Mouse (Mus musculus): ENCODE data around the gene Lin7a.

- TF ChIP-seq MAFK (IDR thresholded peaks at IDR 0.05; ENCODE audit: insufficient replicate concordance, low read length) (no peak), ZKSCAN1 (IDR thresholded peaks at IDR 0.05; ENCODE audit: borderline replicate concordance, low read depth, low read length) (no peak), MEF2A (IDR thresholded peaks at IDR 0.05; ENCODE audit: borderline replicate concordance, low read depth, low read length) (no peak), E2F4 (IDR thresholded peaks at IDR 0.05; ENCODE audit: insufficient replicate concordance, low read depth, low read length) (no peak), POLR2A (IDR thresholded peaks at IDR 0.05; ENCODE audit: low read depth, low read length) (no peak), SMC3 (IDR thresholded peaks at IDR 0.05; ENCODE audit: low read depth, low read length) (no peak), ZMIZ1 (IDR thresholded peaks at IDR 0.05; ENCODE audit: low read depth, low read length) (no peak), USF1 (IDR thresholded peaks at IDR 0.05; ENCODE audit: low read depth, low read length) (no peak), EP300 (IDR thresholded peaks at IDR 0.05; ENCODE audit: low read length) (no peak)
Observed at GRCm38 (mm10) chr10:107227901-107228300, 43.6 kb upstream of the Lin7a start.
